Mouse (Mus musculus) layer of hippocampus, adult 8-10 months (tissue): ENCODE measurements around the gene 4933411K16Rik. TPM values are rescaled to one million over a fixed set of nuclear protein-coding genes. Genes with fewer than 3 reads are reported as not detected.

ENCODE experiments used
- DNase-seq, 2 experiments: peaks; one replicate each; pipeline ENCODE4 v3.0.0; 2022; ENCODE audit warnings: low spot score in 2 of 2
- total RNA-seq, 4 experiments: library from RNA; stranded (reverse); gene quantifications; 2 replicates each; pipeline ENCODE4 v1.2.4; 2022

4933411K16Rik gene
- total RNA-seq, result 1 to 10 TPM; 1.7 to 2.7 (median 2.1) TPM

DNA sequence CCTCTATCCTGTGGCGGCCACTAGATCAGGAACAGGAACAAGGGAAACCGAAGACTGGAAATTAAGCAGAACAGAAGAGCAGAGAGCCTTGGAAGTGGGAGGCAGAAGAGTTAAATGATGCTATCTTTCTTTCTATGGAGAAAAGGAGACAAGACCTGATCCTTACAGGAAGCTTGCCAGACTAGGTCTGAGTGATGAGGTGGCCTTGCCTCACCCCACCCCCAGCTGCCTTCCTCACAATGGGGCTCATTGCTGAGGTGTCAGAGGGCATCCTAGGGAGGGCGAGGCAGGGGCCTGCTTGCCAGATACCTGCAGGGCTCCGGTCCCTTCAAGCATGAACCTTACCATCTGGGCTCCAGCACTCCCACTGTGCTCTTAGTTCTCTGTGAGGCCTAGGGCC is at the start of gene 4933411K16Rik:
4933411K16Rik (plus strand) TSS at position 301 of the 400 bp plus-strand sequence.
- DNase-seq, result no peak

DNA sequence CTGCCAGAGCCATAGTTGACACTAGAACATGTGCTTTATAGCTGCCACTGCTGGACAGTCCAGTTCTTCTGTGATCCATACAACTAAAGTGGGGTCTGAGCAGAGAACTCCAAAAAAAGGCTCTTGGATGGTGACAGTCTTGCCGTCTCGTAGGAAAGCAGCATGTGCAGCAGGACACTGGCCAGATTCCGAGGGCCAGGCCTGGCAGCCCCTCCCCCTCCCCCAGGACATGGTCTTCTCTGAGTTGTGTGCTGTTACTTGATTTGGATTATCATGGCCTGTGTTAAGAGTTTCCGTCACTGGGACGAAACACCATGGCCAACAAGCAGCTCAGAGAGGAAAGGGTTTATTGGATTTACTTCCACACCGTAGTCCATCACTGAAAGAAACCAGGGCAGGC is 47.8 kb upstream of the 4933411K16Rik start:
- DNase-seq, result no peak

DNA sequence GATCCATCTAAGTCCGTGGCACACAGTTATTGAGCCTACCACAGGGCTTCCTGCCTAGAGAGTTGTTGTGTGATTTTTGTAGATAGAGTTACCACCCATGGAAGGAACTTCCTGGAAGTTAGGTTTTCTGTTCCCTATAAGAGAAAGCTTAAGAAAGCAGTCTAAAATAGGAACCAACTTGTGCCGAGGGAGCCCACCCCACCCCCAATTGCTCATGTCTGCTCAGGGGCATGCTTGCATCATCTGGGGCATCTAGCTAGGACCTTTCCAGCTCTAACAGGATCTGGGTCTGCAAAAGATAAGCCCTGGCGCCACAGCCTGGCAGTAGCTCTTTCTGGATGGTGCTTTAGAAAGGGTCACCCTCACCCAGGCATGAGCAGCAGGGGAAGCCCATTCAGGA is 46.4 kb upstream of the 4933411K16Rik start:
- DNase-seq, result no peak

DNA sequence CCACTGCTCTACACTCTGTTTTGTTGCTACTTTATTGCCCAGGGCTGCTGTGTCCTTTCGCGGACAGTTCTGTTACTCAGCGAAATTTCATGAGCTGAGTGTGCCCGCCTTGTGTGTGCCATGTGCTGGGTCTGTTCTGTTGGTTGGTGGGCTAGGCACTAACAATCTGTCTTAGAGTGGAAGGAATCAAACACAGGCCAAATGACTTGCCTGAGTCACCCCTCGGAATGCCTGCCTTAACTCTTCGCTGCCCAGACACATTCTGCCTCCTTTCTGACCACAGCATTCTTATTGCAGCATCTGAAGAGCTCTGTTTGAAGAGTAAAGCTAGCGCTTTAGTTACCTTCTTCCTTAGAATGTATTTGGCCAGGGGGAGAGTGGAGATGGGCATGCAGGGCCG is 45.5 kb upstream of the 4933411K16Rik start:
- no peak for DNase-seq

DNA sequence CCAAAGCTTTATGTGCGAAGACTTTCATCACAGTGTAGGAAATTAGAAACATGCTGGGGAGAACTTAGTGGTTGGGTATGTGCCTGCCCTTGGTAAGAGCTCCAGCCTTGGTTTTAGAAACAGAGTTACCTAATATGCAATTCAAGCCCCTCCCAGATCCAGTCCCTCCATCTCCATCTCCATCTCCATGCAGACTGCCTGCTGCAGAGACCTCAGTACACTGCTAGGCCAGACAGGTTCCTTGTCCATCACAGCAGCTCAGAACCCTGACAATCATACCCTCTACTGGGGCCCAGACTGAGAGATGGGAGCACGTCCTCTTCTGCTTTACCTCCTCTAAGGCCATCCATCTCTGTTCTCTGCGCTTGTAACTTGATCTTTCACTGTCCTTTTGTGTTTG is 43.5 kb upstream of the 4933411K16Rik start:
- DNase-seq, result no peak

DNA sequence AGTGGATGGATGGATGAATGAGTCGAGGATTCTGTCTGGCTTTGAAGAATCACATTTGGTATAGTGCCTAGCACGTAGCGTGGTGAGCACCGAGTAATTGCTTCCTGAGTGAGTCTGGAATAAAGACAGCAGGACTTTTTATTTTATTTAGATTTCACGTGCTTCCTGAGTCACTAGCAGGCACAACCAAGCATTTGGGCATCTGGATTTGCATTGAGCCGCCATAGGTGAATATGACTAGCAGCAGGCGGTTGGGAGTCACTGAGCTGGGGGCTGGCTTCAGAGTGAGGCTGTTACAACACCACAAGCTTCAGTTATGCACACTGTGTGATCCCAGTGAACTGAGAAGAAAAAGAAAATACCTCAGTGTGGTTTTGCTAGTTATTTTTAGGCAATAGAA is 43.0 kb upstream of the 4933411K16Rik start:
- DNase-seq, result no peak

DNA sequence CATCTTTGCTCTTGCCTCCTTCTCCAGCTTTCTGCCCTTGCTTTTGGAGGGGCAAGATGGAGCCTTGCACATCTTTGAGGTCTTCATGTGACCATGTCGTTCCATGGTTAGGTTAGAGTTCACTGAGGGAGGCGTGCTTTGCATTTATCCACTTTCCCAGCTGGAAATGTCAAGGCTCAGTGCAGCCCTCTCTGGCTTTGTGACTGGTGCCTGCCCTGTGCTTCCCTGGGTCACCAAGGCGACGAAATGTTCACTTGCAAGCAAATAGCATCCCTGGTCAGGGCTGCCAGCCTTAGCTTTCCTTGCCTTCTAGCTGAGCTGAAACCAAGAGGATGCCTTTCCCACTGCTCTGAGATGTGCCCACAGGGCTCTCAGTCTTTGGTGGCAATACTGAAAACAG is 41.6 kb upstream of the 4933411K16Rik start:
- no peak for DNase-seq

DNA sequence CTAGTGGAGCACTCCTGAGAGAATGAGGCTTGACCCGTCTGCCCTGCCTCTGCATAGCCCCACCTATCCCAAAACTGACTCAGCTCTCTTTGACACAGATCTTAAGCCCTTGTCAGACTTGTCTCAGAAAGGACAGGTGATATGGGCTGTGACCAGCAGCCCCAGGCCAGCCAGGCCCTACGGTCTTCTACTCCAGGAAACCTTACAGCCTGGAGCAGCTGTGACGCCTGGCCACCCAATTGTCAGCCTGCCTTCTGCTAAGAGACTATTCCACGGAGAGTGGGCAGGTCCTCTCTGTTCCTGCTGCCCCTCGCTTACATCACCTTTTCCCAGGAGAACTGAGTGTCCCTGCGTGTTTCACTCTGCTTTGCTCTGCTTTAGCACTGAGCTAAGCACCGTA is 40.9 kb upstream of the 4933411K16Rik start:
- DNase-seq, result no peak

DNA sequence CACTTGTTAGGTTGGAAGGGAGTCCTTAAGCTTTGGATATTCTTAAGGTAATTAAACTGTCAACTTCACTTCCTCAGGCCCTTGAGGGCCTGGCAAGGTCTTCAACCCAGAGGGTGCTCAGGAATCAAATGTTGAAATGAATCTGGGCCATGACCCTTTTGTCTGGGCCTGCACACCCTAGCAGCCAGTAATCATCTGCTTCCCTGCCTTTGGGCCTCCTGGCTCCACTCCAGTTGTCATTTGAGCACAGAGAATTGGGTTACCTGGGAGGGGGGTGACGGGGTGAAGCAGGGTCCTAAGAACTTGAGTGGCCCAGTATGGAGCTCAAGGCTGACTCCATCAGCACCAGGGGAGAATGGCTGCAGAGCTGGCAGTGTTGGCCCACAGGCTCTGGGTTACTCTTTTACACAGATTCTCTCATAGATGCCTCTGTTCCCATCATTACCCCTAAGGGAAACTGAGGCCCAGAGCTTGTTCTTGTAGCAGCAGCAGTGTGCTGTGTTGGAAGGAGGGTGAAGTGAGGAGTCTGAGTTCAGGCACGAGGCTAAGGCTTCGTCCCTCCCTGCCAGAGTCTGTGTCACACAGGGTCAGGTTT is 37.7 kb upstream of the 4933411K16Rik start:
- no peak for DNase-seq

DNA sequence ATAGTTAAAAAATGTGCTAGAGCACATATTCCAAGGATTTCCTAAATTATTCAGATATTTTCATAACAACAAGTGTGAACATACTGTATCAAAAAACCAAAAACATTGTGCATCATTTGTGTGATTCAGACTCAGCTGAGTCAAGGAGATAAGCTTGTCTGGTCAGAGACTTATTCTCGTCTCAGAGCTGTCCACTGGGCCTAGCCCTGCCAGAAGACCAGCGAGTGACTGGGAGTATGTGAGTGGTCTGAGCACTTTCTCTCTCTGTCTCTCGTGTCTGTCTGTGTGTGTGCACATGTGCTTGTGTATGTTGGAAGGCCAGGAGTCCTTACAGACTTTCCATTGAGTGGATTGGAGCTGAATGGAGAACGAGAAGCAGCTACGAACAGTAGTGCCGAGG is 37.0 kb upstream of the 4933411K16Rik start:
- no peak for DNase-seq

DNA sequence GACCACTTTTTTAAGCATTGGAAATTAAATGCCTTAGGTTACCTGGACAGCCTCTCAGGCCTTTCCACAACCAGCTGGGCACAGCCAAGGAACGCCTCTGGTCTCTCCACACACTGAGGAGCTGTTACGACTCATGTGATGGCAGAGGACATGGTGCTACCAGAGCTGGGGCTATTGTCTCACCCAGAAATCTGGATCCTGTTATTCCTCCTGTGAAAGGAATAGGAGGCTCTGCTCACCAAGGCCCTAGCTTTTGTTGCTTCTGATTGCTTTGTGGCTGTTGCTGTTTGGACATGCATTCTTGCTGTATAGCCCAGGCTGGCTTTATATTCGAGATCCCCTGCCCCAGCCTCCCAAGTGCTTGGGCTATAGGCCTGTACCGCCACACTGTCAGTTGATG is 35.8 kb upstream of the 4933411K16Rik start:
- no peak for DNase-seq

DNA sequence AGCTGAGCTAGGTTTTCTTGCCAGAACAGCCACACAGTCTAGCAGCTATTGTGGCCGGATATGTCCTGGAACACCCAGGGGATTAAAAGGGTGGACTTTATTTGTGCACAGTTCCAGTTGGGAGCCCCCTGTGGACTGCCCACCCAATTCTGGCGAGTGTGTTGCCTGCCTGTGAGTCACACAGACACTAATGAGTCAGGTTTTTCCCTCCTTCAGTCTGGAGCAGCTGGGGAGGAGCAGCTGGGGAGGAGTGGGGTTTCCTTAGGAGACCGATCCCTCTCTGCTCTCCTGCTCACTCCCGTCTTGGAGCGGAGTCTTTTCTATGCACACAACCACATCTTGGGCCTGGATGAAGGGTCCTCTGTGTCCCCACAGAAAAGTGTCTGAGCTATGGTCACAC is 35.2 kb upstream of the 4933411K16Rik start:
- peak in 1 of 2 experiments; percentile 38 for DNase-seq

DNA sequence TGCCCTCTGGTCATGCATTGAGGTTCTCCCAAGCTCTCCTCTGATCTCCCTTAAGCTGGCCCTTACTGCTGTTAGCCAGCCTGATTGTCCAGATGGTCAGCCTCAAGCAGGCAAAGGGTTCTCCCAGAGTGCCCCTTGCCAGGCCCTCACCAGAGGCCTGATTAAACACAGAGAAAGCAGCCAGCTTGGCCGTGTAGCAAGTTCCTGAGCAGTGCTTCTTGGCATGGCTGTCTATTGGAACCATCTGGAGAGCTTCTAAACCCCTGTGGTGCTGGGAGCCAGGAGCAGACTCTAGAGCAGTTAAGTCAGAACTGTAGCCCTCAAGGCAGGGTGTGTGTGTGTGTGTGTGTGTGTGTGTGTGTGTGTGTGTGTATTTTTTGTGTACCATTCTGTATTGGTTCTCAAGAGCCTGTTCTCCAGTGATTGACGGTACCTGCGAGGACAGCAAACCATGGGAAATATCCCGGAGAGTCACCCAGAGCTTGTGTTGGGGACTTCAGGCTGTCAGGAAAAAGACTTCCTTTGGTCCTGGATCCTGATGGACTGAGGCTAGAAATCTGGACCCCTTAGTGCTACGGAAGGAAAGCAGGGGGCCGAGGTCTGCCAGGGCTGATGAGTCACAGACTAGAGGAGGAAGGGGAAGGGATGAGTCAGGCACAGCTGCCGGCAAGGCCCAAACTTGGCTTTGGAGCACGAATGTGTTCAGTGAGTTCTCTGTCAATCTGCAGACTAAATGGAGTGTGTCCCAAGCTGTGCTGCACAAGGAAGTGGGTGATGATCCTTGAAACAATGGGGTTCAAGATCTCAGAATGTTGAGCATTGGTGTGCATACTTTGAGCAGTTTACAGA is 34.4 kb upstream of the 4933411K16Rik start:
- DNase-seq, result peak; percentile 51 to 57

DNA sequence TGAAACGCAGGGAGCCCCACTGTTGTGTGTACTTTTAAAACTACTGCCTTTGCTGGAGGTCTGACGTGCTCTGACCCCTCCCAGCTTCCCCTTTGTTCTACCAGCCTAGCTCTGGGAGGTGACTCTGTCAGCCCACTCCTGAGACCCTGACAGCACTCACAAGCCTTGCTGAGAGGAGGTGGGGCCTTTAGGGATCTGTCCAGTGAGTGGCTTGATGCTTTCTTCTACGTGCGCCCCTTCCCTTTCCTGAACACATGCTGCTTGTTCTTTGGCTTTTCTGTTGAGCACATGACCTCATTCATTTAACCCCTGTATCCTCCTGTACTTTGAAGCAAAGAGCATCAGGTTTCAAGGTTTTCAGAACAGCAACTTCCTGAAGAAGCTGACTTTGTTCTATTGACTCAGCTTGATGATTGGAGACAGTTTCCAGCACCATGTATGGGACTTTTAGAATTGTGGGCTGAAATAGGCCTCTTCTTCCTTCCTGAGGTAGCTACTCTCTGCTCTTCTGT is 33.0 kb upstream of the 4933411K16Rik start:
- DNase-seq, result no peak

DNA sequence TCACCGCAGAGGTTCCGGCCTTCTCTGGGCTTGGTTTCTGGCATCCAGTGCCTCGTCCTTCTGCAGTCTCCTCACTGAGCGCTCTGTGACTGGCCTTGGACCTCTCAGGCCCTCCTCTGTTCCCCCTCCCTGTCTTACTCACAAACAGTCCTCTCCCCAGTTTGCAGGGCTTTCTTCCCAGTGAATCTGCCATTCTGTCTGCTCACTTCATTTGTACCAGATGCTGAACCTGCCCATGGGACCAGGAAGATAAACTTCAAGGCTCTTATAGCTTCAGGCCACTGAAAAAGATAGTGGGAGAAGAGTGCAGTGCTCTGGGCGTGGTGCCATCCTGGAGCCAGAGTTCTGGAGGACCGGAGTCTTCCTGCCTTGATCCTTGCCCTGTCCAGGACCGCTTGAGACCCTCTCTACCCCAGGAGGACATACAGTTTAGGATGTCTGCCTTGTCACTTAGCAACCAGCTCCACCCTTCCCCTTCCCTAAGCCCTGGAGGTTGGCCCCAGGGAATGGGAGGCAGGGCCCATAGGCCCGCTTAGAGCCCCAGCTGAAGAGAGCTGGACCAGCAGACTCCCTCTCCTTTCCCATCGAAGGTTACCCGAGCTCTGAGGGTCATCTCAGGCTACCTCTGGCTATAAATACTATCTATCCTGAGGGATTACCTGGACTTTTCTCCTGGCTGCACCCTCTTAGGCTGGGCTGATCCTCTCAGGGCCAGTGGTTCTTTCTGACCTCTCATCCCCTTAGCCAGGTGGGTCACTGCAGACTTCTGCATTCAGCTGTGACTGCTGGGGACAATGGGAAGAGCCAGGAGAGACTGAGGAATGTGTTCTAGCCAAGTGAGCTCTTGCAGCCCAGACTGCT is 30.1 kb upstream of the 4933411K16Rik start:
- DNase-seq, result no peak

DNA sequence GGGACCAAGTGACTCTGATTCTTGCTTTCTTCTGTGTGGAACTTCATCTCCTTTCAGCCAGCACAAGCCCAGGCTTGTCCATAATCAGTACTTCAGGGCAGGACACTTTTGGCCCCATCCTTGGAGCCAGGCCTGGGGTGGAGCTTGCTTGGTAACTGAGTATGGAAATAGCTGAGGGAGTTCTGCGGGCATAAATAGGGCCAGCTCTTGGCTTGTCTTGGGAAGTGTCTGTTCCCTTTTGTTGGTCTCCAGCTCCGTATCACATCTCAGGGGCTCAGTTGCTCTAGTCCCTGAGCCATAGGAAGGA is 29.6 kb upstream of the 4933411K16Rik start:
- no peak for DNase-seq

DNA sequence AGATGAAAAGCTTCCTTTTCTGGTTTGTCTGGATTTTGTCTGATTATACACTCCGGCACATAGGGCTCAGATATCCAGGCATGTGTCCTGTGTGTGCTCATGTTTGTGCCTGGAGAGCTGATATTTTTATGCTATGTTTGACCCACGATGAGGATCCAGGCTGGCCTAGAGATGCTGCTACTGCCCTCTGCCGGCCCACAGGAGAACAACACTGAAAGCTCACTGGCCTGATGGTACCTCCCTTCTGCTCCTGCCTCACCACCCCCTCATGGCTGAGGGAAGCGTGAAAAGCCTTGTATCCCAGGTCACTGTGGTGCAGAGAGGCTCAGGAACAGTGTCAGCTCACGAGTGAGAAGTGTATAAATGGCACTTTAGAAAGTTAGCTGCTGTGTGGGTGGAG is 25.9 kb upstream of the 4933411K16Rik start:
- DNase-seq, result peak; percentile 72 to 83

DNA sequence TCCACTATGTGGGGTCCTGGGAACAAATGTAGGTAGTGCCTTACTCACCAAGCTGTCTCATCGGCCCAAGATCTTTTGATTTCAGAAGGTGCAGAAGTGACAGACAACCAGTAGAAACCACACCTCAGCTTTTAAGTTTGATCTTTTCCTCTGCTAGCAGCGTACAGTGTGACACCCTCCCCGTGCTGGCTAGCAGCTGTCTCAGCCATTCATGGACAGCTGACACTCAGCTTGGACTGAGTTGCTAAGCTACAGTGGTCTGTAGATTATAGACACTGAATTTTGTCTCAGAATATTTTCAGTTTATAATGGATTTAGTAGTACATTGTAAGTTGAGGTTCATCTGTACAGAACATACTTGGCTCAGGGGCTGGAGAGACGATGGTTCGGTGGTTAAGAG is 20.9 kb upstream of the 4933411K16Rik start:
- DNase-seq, result no peak

DNA sequence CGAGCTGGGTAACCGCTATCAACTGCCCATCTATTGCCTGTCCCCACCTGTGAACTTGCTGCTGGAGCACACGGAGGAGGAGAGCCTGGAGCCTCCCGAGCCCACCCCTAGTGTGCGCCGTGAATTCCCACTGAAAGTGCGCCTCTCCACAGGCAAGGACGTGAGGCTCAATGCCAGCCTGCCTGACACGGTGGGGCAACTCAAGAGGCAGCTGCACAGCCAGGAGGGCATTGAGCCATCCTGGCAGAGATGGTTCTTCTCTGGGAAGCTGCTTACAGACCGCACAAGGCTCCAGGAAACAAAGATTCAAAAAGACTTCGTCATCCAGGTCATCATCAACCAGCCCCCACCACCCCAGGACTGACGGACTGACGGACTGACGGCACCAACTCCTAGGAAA is 18.4 kb upstream of the 4933411K16Rik start:
- DNase-seq, result no peak

DNA sequence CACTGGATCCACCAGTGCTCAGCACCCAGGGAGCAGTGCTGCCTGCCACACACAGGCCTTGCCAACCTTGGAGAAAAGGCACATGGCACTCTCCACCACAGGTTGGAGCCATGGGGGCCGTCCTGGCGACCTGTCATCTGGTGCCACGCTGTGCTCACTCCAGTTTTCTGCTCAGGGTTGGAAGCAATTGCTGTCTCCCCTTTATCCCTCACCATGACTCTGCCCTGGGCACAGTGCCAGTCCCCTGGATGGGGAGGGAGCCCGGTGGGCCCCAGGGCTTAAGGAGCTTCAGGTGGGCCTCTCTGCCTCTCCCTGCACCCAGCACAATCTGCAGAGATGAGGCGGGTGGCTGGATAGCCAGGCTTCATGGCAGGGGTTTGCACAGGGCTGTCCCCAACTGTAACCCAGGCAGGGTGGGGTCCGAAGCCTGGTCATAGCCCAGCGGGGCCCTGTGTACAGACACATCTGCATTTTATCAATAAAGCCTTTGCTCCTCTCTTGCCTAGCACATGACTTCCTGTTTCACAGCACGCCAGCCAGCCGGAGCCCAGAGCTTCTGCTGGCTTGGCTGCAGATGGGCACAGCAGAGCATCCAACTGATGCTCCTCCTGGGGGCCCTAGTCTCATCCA is 17.8 kb upstream of the 4933411K16Rik start:
- DNase-seq, result no peak

DNA sequence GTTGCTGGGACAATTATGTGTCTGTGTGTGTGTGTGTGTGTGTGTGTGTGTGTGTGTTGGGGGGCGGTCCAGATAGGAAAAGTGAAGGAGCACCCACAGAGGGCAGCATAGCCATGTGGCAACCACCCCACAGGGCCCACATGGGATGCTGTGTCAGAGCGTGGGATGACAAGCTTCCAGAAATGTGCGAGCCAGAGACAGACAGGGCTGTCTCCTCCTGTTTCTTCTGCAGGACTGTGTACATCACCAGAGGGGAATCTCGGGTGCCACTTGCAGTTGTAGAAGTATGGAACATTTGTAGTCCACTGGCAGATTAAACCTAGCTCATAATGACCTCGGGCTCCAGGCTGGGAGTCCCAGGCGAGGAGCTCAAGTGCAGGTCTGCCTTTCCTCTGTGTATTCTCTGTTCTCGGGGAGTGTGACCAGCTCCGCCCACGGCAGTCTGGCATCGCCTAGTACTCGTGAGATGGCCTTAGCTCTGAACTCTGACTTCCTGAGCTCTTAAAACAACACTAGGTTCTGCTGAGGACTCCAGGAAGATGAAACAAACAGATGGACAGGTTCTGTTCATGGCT is 17.1 kb upstream of the 4933411K16Rik start:
- DNase-seq, result no peak
